Mouse (Mus musculus): ENCODE measurements around the gene Phf7. TPM values are rescaled to one million over a fixed set of nuclear protein-coding genes. Genes with fewer than 3 reads are reported as not detected.

Phf7 gene
- polyA plus RNA-seq, 1 experiment from 2014 or later, result 11.9 TPM

DNA sequence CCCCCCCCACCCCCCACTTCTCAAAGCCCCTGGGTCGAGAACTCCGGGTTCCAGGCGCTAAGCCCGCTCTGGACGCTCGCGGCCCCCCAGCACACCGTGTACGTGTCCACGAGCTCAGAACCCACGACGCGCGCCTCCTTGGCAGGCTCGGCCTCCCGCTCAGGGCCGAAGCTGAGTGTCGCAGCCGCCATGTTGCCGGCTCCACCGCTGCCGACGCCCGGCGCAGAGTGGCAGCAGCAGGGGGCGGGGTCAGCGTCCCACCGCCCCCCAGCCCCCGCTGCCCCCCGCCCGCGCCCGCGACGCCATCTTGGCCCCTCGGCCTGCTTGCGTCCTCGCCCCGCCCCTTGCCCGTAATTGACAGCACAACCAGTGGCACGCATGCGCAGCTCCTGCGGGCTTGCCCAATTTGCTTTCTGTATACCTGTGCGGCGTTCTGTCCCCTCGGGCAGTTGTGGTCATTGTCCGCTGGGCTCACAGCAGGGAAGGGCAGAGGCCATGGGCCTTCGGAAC, 44.6 kb downstream of the Phf7 start:
- peak overlapping the region; percentile 92 for H3K27ac ChIP-seq
- H3K9ac ChIP-seq, result peak overlapping the region; percentile 95
- no peaks in the 10 kb centered on the region for H3K9me3 ChIP-seq
- peaks cover 12% of the 10 kb centered on the region for H3K4me1 ChIP-seq (replicated peaks)
- peak overlapping the region; percentile 88 for H3K4me2 ChIP-seq (replicated peaks)
- H3K4me3 ChIP-seq (replicated peaks), result peak overlapping the region; percentile 77
- no peaks in the 10 kb centered on the region for H3K27me3 ChIP-seq (replicated peaks)
- ATAC-seq, result peak; percentile 81
- H3K36me3 ChIP-seq, result peaks cover 22% of the 10 kb centered on the region; the same call in 1 of the 2 replicates
- under 1% methylated on average over 48 of the region's 48 CpGs for WGBS

DNA sequence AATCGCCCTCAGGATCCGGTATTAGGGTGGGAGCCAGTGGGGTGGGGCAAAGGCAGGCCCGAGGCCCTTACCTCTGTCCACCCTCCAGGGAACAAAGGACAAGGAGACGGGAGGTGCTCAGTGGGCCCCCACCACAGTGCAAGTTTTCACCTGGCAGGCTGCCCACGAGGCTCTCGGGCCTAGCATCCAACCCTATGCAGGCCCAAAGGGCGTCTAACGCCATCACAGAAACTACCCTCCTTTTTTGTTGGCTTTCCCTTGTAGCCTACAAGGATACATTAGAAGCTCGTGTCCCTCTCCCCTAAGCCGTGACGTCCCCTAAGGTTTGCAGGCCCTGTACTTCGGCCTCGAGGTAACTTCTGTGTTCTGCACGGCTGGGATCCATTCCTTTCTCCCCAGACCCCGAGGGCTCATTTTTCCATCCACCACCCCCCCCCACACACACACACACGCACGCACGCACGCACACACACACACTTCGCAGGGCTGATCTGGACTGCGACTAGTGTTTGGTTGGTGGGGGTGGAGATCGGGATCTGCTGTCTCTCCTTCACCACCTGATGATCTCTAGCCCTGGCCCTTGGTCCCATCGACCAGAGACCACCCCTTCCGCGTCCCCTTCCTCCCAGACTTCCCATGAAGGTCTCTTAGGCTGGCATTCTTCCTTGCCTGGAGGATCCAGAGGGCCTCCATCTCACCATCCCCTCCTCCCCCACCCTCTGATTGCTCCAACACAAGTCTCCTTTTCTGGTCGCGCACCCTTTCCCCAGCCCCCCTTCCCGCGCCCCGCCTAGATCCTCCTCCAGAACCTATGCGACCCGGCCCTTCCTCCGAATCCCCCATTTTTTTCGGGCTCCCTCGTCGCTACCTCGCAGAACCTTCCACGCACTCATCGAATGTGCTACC, 45.3 kb downstream of the Phf7 start:
- peaks cover 25% of the 10 kb centered on the region; the same call in 1 of the 2 replicates for H3K36me3 ChIP-seq
- 2% methylated on average over 39 of the region's 39 CpGs for WGBS
- H3K9me3 ChIP-seq, result no peaks in the 10 kb centered on the region
- H3K27ac ChIP-seq, result peak overlapping the region; percentile 92
- peak overlapping the region; percentile 77 for H3K4me3 ChIP-seq (replicated peaks)
- ATAC-seq, result peak; percentile 67
- no peaks in the 10 kb centered on the region for H3K27me3 ChIP-seq (replicated peaks)
- peak overlapping the region; percentile 95 for H3K9ac ChIP-seq
- peaks cover 12% of the 10 kb centered on the region for H3K4me1 ChIP-seq (replicated peaks)
- peak overlapping the region; percentile 88 for H3K4me2 ChIP-seq (replicated peaks)

GRCm38 (mm10) chr14:31205244-31205561, 45.9 kb downstream of the Phf7 start:
- peak; percentile 23 for ATAC-seq
- peak overlapping the region; percentile 92 for H3K27ac ChIP-seq

GRCm38 (mm10) chr14:31204844-31205243, 46.3 kb downstream of the Phf7 start:
- peak overlapping the region; percentile 95 for H3K9ac ChIP-seq
- ATAC-seq, result no peak
- H3K36me3 ChIP-seq, result peaks cover 30% of the 10 kb centered on the region; the same call in 1 of the 2 replicates
- H3K27ac ChIP-seq, result peak overlapping the region; percentile 92; the same call in 1 of the 2 replicates
- H3K4me2 ChIP-seq (replicated peaks), result peak overlapping the region; percentile 88
- H3K4me1 ChIP-seq (replicated peaks), result peaks cover 12% of the 10 kb centered on the region
- H3K4me3 ChIP-seq (replicated peaks), result peak overlapping the region; percentile 77
- no peaks in the 10 kb centered on the region for H3K27me3 ChIP-seq (replicated peaks)
- H3K9me3 ChIP-seq, result no peaks in the 10 kb centered on the region
- WGBS, result 54% methylated on average over 4 of the region's 4 CpGs

More at GRCm38 (mm10) chr14:31205244-31205561, 45.9 kb downstream of the Phf7 start:
- H3K4me2 ChIP-seq (replicated peaks), result peak overlapping the region; percentile 88
- peak overlapping the region; percentile 77 for H3K4me3 ChIP-seq (replicated peaks)
- no peaks in the 10 kb centered on the region for H3K27me3 ChIP-seq (replicated peaks)
- H3K9ac ChIP-seq, result peak overlapping the region; percentile 95
- peaks cover 27% of the 10 kb centered on the region; the same call in 1 of the 2 replicates for H3K36me3 ChIP-seq
- peaks cover 12% of the 10 kb centered on the region for H3K4me1 ChIP-seq (replicated peaks)
- WGBS, result 8% methylated on average over 8 of the region's 8 CpGs
- H3K9me3 ChIP-seq, result no peaks in the 10 kb centered on the region

- Histone ChIP-seq H3K4me2 (replicated peaks) (no peak overlapping the region), H3K9ac (no peak overlapping the region), H3K4me1 (replicated peaks) (peaks cover 17% of the 10 kb centered on the region), H3K9me3 (no peaks in the 10 kb centered on the region), H3K36me3 (peaks cover 34% of the 10 kb centered on the region), H3K27me3 (replicated peaks) (no peaks in the 10 kb centered on the region), H3K27ac (no peak overlapping the region), H3K4me3 (replicated peaks) (no peak overlapping the region)
- ATAC-seq, result no peak
- WGBS, result 76% methylated on average over 3 of the region's 3 CpGs
These were observed 51.1 kb downstream of the Phf7 start for GRCm38 (mm10) chr14:31200038-31200437.

DNA sequence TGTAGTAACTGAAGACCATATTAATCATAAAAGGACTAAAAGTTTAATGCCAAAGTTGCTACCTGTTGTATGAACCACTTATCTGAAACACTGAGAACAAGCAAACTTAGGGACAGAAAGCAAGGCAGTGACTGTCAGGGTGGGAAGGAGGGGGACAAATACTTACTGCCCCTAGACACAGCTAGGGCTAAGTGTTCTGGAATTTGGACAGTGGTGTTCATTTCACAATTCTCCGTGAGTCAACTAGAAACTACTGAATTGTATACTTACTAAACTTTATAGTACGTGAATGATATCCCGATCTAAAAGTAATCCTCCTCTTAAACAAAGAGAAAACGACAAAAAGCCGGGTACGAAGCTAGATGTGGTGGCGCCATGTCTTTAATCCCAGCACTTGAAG, 51.5 kb downstream of the Phf7 start:
- Histone ChIP-seq H3K9me3 (no peaks in the 10 kb centered on the region), H3K4me1 (replicated peaks) (peaks cover 13% of the 10 kb centered on the region), H3K27ac (no peak overlapping the region), H3K27me3 (replicated peaks) (no peaks in the 10 kb centered on the region), H3K36me3 (peaks cover 34% of the 10 kb centered on the region), H3K4me3 (replicated peaks) (no peak overlapping the region), H3K9ac (no peak overlapping the region), H3K4me2 (replicated peaks) (no peak overlapping the region)
- 91% methylated on average over 7 of the region's 7 CpGs for WGBS
- ATAC-seq, result no peak

- no peak overlapping the region for H3K9ac ChIP-seq
- H3K4me2 ChIP-seq (replicated peaks), result no peak overlapping the region
- 0 out of 2 replicates have a peak, but pooled peaks have one; percentile 39 for ATAC-seq
- 73% methylated on average over 16 of the region's 16 CpGs for WGBS
- H3K4me3 ChIP-seq (replicated peaks), result no peak overlapping the region
- H3K9me3 ChIP-seq, result no peaks in the 10 kb centered on the region
- H3K4me1 ChIP-seq (replicated peaks), result 0 out of 2 replicates have a peak, but pooled peaks cover 11% of the 10 kb centered on the region
- H3K36me3 ChIP-seq, result peaks cover 30% of the 10 kb centered on the region
- no peak overlapping the region for H3K27ac ChIP-seq
- no peaks in the 10 kb centered on the region for H3K27me3 ChIP-seq (replicated peaks)
These were observed 53.3 kb downstream of the Phf7 start for GRCm38 (mm10) chr14:31197547-31198516.

GRCm38 (mm10) chr14:31195968-31196367, 55.1 kb downstream of the Phf7 start:
- Histone ChIP-seq H3K9me3 (no peaks in the 10 kb centered on the region), H3K27ac (no peak overlapping the region), H3K4me3 (replicated peaks) (no peak overlapping the region), H3K4me1 (replicated peaks) (0 out of 2 replicates have a peak, but pooled peaks cover 11% of the 10 kb centered on the region), H3K9ac (no peak overlapping the region), H3K4me2 (replicated peaks) (no peak overlapping the region), H3K36me3 (peaks cover 34% of the 10 kb centered on the region), H3K27me3 (replicated peaks) (no peaks in the 10 kb centered on the region)
- ATAC-seq, result no peak

GRCm38 (mm10) chr14:31195521-31195920, 55.6 kb downstream of the Phf7 start:
- H3K36me3 ChIP-seq, result peaks cover 34% of the 10 kb centered on the region
- H3K9me3 ChIP-seq, result no peaks in the 10 kb centered on the region
- 0 out of 2 replicates have a peak, but pooled peaks cover 11% of the 10 kb centered on the region for H3K4me1 ChIP-seq (replicated peaks)
- no peaks in the 10 kb centered on the region for H3K27me3 ChIP-seq (replicated peaks)
- H3K27ac ChIP-seq, result no peak overlapping the region
- H3K4me2 ChIP-seq (replicated peaks), result no peak overlapping the region
- no peak overlapping the region for H3K4me3 ChIP-seq (replicated peaks)
- 89% methylated on average over 4 of the region's 4 CpGs for WGBS
- ATAC-seq, result no peak
- H3K9ac ChIP-seq, result no peak overlapping the region

DNA sequence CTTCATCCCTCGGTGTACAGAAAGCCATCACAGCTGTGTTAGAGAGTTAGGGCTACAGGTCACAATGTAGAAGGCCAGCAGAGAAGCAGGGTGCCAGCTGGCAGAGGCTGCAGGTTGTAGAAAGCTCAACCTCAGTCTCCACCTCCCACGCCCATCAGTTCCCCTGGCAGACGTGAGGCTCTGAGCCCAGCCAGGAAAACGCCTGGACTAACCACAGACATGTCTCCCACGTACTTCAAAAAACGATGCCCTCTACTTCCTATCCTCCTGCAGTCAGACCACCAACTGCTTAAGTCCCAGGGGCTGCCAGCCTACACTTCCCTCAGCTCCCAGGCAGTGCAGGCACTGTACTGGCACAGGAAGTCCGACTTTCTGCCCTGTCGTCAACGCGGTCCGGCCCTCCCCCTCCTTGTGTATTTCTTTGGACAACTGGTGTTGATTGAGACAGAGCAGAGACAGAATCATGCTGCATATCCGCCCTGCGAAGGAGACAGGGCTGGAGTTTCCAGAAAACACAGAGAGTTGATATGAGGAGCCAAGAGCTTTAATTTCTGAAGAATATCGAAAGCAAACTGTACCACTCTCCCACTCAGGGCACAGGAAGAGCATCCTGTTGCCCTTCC, 56.1 kb downstream of the Phf7 start:
- H3K9me3 ChIP-seq, result no peaks in the 10 kb centered on the region
- H3K4me1 ChIP-seq (replicated peaks), result 0 out of 2 replicates have a peak, but pooled peaks cover 11% of the 10 kb centered on the region
- H3K36me3 ChIP-seq, result peaks cover 34% of the 10 kb centered on the region
- H3K4me3 ChIP-seq (replicated peaks), result no peak overlapping the region
- no peak overlapping the region for H3K4me2 ChIP-seq (replicated peaks)
- 62% methylated on average over 14 of the region's 14 CpGs for WGBS
- ATAC-seq, result peak; percentile 18; the same call in 1 of the 2 replicates
- H3K27ac ChIP-seq, result no peak overlapping the region
- no peaks in the 10 kb centered on the region for H3K27me3 ChIP-seq (replicated peaks)
- no peak overlapping the region for H3K9ac ChIP-seq

GRCm38 (mm10) chr14:31194441-31194840, 56.7 kb downstream of the Phf7 start:
- Histone ChIP-seq H3K9ac (no peak overlapping the region), H3K4me1 (replicated peaks) (0 out of 2 replicates have a peak, but pooled peaks cover 11% of the 10 kb centered on the region), H3K9me3 (no peaks in the 10 kb centered on the region), H3K27me3 (replicated peaks) (no peaks in the 10 kb centered on the region), H3K36me3 (peaks cover 34% of the 10 kb centered on the region), H3K4me2 (replicated peaks) (no peak overlapping the region), H3K27ac (no peak overlapping the region), H3K4me3 (replicated peaks) (no peak overlapping the region)
- ATAC-seq, result no peak
- WGBS, result 84% methylated on average over 2 of the region's 2 CpGs
